Mouse (Mus musculus) cortical plate, adult 2 months (tissue): Measurements from ENCODE around the gene Dapl1.

Experiments used
- CTCF ChIP-seq: fragments of 200-500 bp; IDR thresholded peaks from 2 replicates; pipeline ENCODE4 v1.5.1; 2011; ENCODE audit warnings: mild to moderate bottlenecking, control low read depth, low read length; ENCODE audit not compliant: insufficient read depth; ENCODE audit errors: extremely low read depth
- POLR2A ChIP-seq: fragments of 200-500 bp; IDR thresholded peaks from 2 replicates; pipeline ENCODE4 v1.6.1; 2011; ENCODE audit warnings: mild to moderate bottlenecking, low read length, control low read depth; ENCODE audit not compliant: insufficient read depth; ENCODE audit errors: extremely low read depth

- TF ChIP-seq POLR2A (no peak), CTCF (no peak)
Measured at GRCm38 (mm10) chr2:59452102-59452501, 32.4 kb upstream of the Dapl1 start.
